Mouse (Mus musculus) lung, adult 2 months (tissue): Measurements from ENCODE around the gene Trappc10.

Source experiments
- CTCF ChIP-seq: fragments of 200-500 bp; IDR thresholded peaks from 2 replicates; pipeline ENCODE4 v1.5.1; 2011; ENCODE audit warnings: mild to moderate bottlenecking, low read length, control low read depth; ENCODE audit not compliant: insufficient read depth
- POLR2A ChIP-seq: fragments of 200-500 bp; IDR thresholded peaks from 2 replicates; pipeline ENCODE4 v1.6.1; 2011; ENCODE audit warnings: low read depth, mild to moderate bottlenecking, control low read depth, low read length, borderline replicate concordance; ENCODE audit errors: extremely low read depth

GRCm38 (mm10) chr10:78167333-78167732 lies 77.1 kb downstream of the Trappc10 start:
- TF ChIP-seq CTCF: no peak
- no peak for TF ChIP-seq POLR2A
